ENCODE assay signal across 8 mouse cellular contexts in genomic region chr10:62980039-62980954, GRCm38 (mm10). TPM values are rescaled to one million over a fixed set of nuclear protein-coding genes. Genes with fewer than 3 reads are reported as not detected.
A peak's percentile ranks its signal among the peaks of the same experiment; 100 is the strongest.
DNase-seq lines count a peak whose midpoint lies in the region; ATAC-seq and TF ChIP-seq lines count a peak whose summit lies in the region.

TSS of gene Rufy2 (plus strand) at chr10:62980223.

- no peaks in the 10 kb centered on the region for H3K27me3 ChIP-seq in hindbrain, embryonic 10.5 days (ENCODE audit: insufficient read depth, poor library complexity, severe bottlenecking)
- H3K27me3 ChIP-seq in lung, embryonic 16.5 days (ENCODE audit: control insufficient read depth, insufficient read depth, low read depth, low read length) = no peaks in the 10 kb centered on the region
- no peaks in the 10 kb centered on the region for H3K27me3 ChIP-seq in thymus, adult 2 months (ENCODE audit: control insufficient read depth, insufficient read depth, low read length)

- DNase-seq in Muller cell, postnatal 12 days (ENCODE audit: inconsistent ontology term) = peak; percentile 92
- DNase-seq in cerebellum, adult 9-10 months = peak; percentile 97
- peak; percentile 89 for DNase-seq in hindbrain, embryonic 10.5 days (ENCODE audit: low spot score)
- DNase-seq in layer of hippocampus, adult 9-11 months = peak; percentile 88
- DNase-seq in ovary, adult 18-20 months (ENCODE audit: low spot score) = peak; percentile 44
- DNase-seq in thymus, adult 2 months = peak; percentile 85

- peak within 1 kb of the TSS; percentile 74 for H3K4me2 ChIP-seq in lung, embryonic 16.5 days (ENCODE audit: low read depth, low read length)

- H3K4me1 ChIP-seq in hindbrain, embryonic 10.5 days (replicated peaks) = peaks cover 10% of the 10 kb centered on the region
- H3K4me1 ChIP-seq in lung, embryonic 16.5 days (replicated peaks; ENCODE audit: control insufficient read depth, insufficient read depth, low read length) = peaks cover 7% of the 10 kb centered on the region; the same call in 1 of the 2 replicates
- H3K4me1 ChIP-seq in thymus, adult 2 months (replicated peaks; ENCODE audit: control insufficient read depth, insufficient read depth, low read length) = peaks cover 24% of the 10 kb centered on the region

- no peaks in the 10 kb centered on the region for H3K9me3 ChIP-seq in hindbrain, embryonic 10.5 days
- H3K9me3 ChIP-seq in lung, embryonic 16.5 days (ENCODE audit: control insufficient read depth, low read length) = no peaks in the 10 kb centered on the region

- WGBS in hindbrain, embryonic 10.5 days = under 1% methylated on average over 77 of the region's 77 CpGs
- WGBS in lung, embryonic 16.5 days = under 1% methylated on average over 74 of the region's 77 CpGs
- under 1% methylated on average over 74 of the region's 77 CpGs for WGBS in thymus, adult 2 months

- peak; percentile 75 for ATAC-seq in frontal cortex, adult (ENCODE audit: low TSS enrichment)
- ATAC-seq in lung, embryonic 16.5 days (ENCODE audit: low read depth) = peak; percentile 92

- TF ChIP-seq POLR2A in thymus, adult 2 months (IDR thresholded peaks at IDR 0.05; ENCODE audit: control insufficient read depth, extremely low read depth, insufficient read depth, low read length, poor library complexity) = no peak

- H3K36me3 ChIP-seq in hindbrain, embryonic 10.5 days = peaks cover 41% of the 10 kb centered on the region
- no peaks in the 10 kb centered on the region for H3K36me3 ChIP-seq in lung, embryonic 16.5 days (ENCODE audit: control insufficient read depth, insufficient read depth, low read length)
- H3K36me3 ChIP-seq in thymus, adult 2 months (ENCODE audit: control insufficient read depth, insufficient read depth, low read length) = no peaks in the 10 kb centered on the region

- H3K4me3 ChIP-seq in hindbrain, embryonic 10.5 days = peak within 1 kb of the TSS; percentile 84
- H3K4me3 ChIP-seq in lung, embryonic 16.5 days (ENCODE audit: low read length) = peak within 1 kb of the TSS; percentile 91
- H3K4me3 ChIP-seq in thymus, adult 2 months (ENCODE audit: control insufficient read depth, insufficient read depth, low read length) = peak within 1 kb of the TSS; percentile 83

- peak within 1 kb of the TSS; percentile 91 for H3K9ac ChIP-seq in lung, embryonic 16.5 days (ENCODE audit: low read length)

- peak; percentile 91 for TF ChIP-seq CTCF in thymus, adult 2 months (IDR thresholded peaks at IDR 0.05; ENCODE audit: borderline replicate concordance, control insufficient read depth, extremely low read depth, insufficient read depth, low read length, poor library complexity)

- H3K27ac ChIP-seq in hindbrain, embryonic 10.5 days = peak within 1 kb of the TSS; percentile 95
- H3K27ac ChIP-seq in lung, embryonic 16.5 days (ENCODE audit: low read length) = peak within 1 kb of the TSS; percentile 33; the same call in 1 of the 2 replicates
- H3K27ac ChIP-seq in thymus, adult 2 months (ENCODE audit: control insufficient read depth, insufficient read depth, low read length) = peak within 1 kb of the TSS; percentile 13; the same call in 1 of the 2 replicates

RNA-seq across cellular contexts. Expression of gene Rufy2, which starts in this region (rescaled TPM):
- 20.6 and 23.4 TPM in 2 replicates for polyA plus RNA-seq in hindbrain, embryonic 10.5 days (2016; fragmentation: Nextera tagmentation; extraction: Ambion mirVana)
- 16.5 and 18.3 TPM in 2 replicates for polyA plus RNA-seq in lung, embryonic 16.5 days (2015; fragmentation: Nextera tagmentation; extraction: Ambion mirVana)
- 7.5 and 8.0 TPM in 2 replicates for polyA plus RNA-seq in thymus, adult 2 months (2012; rRNA removed)

Comparison
In these comparisons a context has a peak if more than half of its experiments do, and no peak if none do; other contexts are left out.
1. Peak in every context shown above with its lines: DNase-seq, ATAC-seq, H3K4me3 ChIP-seq and H3K27ac ChIP-seq.
2. DNase-seq: peak in every context shown above with its lines; median percentile 97 in cerebellum, adult 9-10 months; 92 in Muller cell, postnatal 12 days; 89 in hindbrain, embryonic 10.5 days; 88 in layer of hippocampus, adult 9-11 months; 85 in thymus, adult 2 months; 44 in ovary, adult 18-20 months.
3. H3K27ac ChIP-seq: peak in every context shown above with its lines; median percentile 95 in hindbrain, embryonic 10.5 days; 33 in lung, embryonic 16.5 days; 13 in thymus, adult 2 months.